Mouse (Mus musculus) heart, adult 2 months (tissue): ENCODE data around the gene Stab1. TPM values are rescaled to one million over a fixed set of nuclear protein-coding genes. Genes with fewer than 3 reads are reported as not detected.

ENCODE experiments used
- DNase-seq, 2 experiments: peaks; one replicate each; pipeline ENCODE4 v3.0.0; 2021
- H3K27ac ChIP-seq: fragments of 200-600 bp; 2 replicates; pipeline ENCODE4 v1.8.1; 2022
- H3K27me3 ChIP-seq: fragments of 200-500 bp; 2 replicates; pipeline ENCODE4 v1.6.1; 2012; ENCODE audit warnings: mild to moderate bottlenecking, low read length, inconsistent platforms, mixed read lengths; ENCODE audit not compliant: control insufficient read depth, insufficient read depth
- H3K36me3 ChIP-seq: fragments of 200-500 bp; 2 replicates; pipeline ENCODE4 v1.6.1; 2012; ENCODE audit warnings: low read length, inconsistent platforms; ENCODE audit not compliant: control insufficient read depth, insufficient read depth
- H3K4me1 ChIP-seq: fragments of 200-500 bp; 2 replicates; pipeline ENCODE4 v1.6.1; 2011; ENCODE audit warnings: low read length; ENCODE audit not compliant: control insufficient read depth, insufficient read depth
- H3K4me3 ChIP-seq: fragments of 200-600 bp; 2 replicates; pipeline ENCODE4 v1.8.1; 2022
- H3K79me2 ChIP-seq: fragments of 200-500 bp; replicated peaks from 2 replicates; pipeline ENCODE4 v1.6.1; 2012; ENCODE audit warnings: mild to moderate bottlenecking, inconsistent platforms, low read length, moderate library complexity, mixed read lengths; ENCODE audit not compliant: control insufficient read depth, insufficient read depth
- H3K9ac ChIP-seq: fragments of 200-500 bp; 2 replicates; pipeline ENCODE4 v1.6.1; 2012; ENCODE audit warnings: low read depth, mild to moderate bottlenecking, control low read depth, inconsistent platforms, low read length, mixed read lengths
- CTCF ChIP-seq: fragments of 200-600 bp; IDR thresholded peaks from 2 replicates; pipeline ENCODE4 v1.8.1; 2022; ENCODE audit warnings: antibody characterized with exemption, mild to moderate bottlenecking, moderate library complexity
- EP300 ChIP-seq: fragments of 200-500 bp; IDR thresholded peaks from 2 replicates; pipeline ENCODE4 v1.6.1; 2011; ENCODE audit warnings: low read depth, low read length, control low read depth; ENCODE audit not compliant: insufficient read depth
- POLR2A ChIP-seq: fragments of 200-500 bp; IDR thresholded peaks from 2 replicates; pipeline ENCODE4 v1.6.1; 2011; ENCODE audit warnings: mild to moderate bottlenecking, low read depth, low read length, control low read depth; ENCODE audit not compliant: insufficient read depth
- WGBS: fragments of 180-500 bp; shearing (Covaris S2); methylation state at CpG from one replicate; pipeline ENCODE4 v1.1.7; 2018; 5-methylcytosine and 5-hydroxymethylcytosine counted together
- intact Hi-C: fragments of 180-260 bp; cut with DNase I; formaldehyde crosslinking; loops from one replicate; pipeline ENCODE4 v1.15.1; 2025
- long read RNA-seq: library from polyadenylated mRNA; stranded (forward); transcript quantifications from one replicate; pipeline ENCODE4 v2.0.0, GENCODE M21; 2021
- polyA plus RNA-seq: library from polyadenylated mRNA; depleted of rRNA; stranded (reverse); fragments of >200 nt; gene quantifications from 2 replicates; pipeline ENCODE4 v1.2.3, GENCODE M21; 2012; rRNA removed
- total RNA-seq, 2 experiments: library from RNA; stranded (reverse); gene quantifications; 2 replicates each; pipeline ENCODE4 v1.2.3; 2021

The Stab1 gene
- total RNA-seq (10 to 100 TPM; 64.2 to 65.0 TPM), polyA plus RNA-seq (77.0 and 90.8 TPM in 2 replicates)
- long read RNA-seq, full-length matches to known transcripts: 4 of 22 reads
- long read RNA-seq, partial matches to known transcripts: 13 of 22 reads
- long read RNA-seq, other reads (novel, unspliced or antisense): 5 of 22 reads

- Histone ChIP-seq H3K27me3 (no peaks in the 10 kb centered on the region), H3K4me3 (peak within 1 kb of the TSS; percentile 51), H3K4me1 (peaks cover 11% of the 10 kb centered on the region), H3K9ac (peak within 1 kb of the TSS; percentile 77), H3K79me2 (no peaks in the 10 kb centered on the region), H3K36me3 (peaks cover 3% of the 10 kb centered on the region; the same call in 1 of the 2 replicates), H3K27ac (peak within 1 kb of the TSS; percentile 83)
- peak; percentile 76 to 77 for DNase-seq
- intact Hi-C loops: loop anchor here (2.0 kb wide), 1 partner anchor 26 kb away; no protein-coding TSS in a partner anchor
- 24% methylated on average over 10 of the region's 10 CpGs for WGBS
- TF ChIP-seq EP300 (peak; percentile 87; the same call in 1 of the 2 replicates), CTCF (no peak), POLR2A (peak; percentile 86)
Observed at GRCm38 (mm10) chr14:31168425-31168824, at the start of gene Stab1. Gene Stab1 (minus strand): TSS chr14:31168641.

GRCm38 (mm10) chr14:31217666-31218065, 49.2 kb upstream of the Stab1 start, which contains the start of gene Sema3g:
Gene Sema3g (plus strand): TSS chr14:31217860.
- Histone ChIP-seq H3K4me3 (peak within 1 kb of the TSS; percentile 20), H3K27ac (peak within 1 kb of the TSS; percentile 67), H3K27me3 (no peaks in the 10 kb centered on the region), H3K79me2 (no peaks in the 10 kb centered on the region), H3K9ac (peak within 1 kb of the TSS; percentile 46), H3K4me1 (peaks cover 7% of the 10 kb centered on the region), H3K36me3 (no peaks in the 10 kb centered on the region)
- peak; percentile 63 to 73 for DNase-seq
- WGBS: 9% methylated on average over 11 of the region's 11 CpGs
- TF ChIP-seq CTCF (peak; percentile 85), EP300 (peak; percentile 53; the same call in 1 of the 2 replicates), POLR2A (peak; percentile 73)
- intact Hi-C loops: loop anchor here (1.0 to 2.0 kb wide), 2 partner anchors 16 to 33 kb away; partner anchors contain the start of genes Bap1 and Phf7

GRCm38 (mm10) chr14:31216846-31217245, 48.4 kb upstream of the Stab1 start, which contains the start of gene Nisch:
Gene Nisch (minus strand): TSS chr14:31216946.
- Histone ChIP-seq H3K27ac (peak within 1 kb of the TSS; percentile 67), H3K9ac (peak within 1 kb of the TSS; percentile 46), H3K79me2 (no peaks in the 10 kb centered on the region), H3K27me3 (no peaks in the 10 kb centered on the region), H3K4me3 (peak within 1 kb of the TSS; percentile 20), H3K4me1 (peaks cover 7% of the 10 kb centered on the region), H3K36me3 (no peaks in the 10 kb centered on the region)
- 72% methylated on average over 2 of the region's 2 CpGs for WGBS
- intact Hi-C loops: loop anchor here (1.0 to 2.0 kb wide), 2 partner anchors 16 to 34 kb away; partner anchors contain the start of genes Bap1 and Phf7
- DNase-seq: no peak
- TF ChIP-seq EP300: no peak
- TF ChIP-seq CTCF: no peak
- TF ChIP-seq POLR2A: no peak

GRCm38 (mm10) chr14:31215157-31216002, 46.9 kb upstream of the Stab1 start:
- H3K79me2 ChIP-seq: no peaks in the 10 kb centered on the region
- WGBS: 29% methylated on average over 15 of the region's 15 CpGs

GRCm38 (mm10) chr14:31214684-31215083, 46.2 kb upstream of the Stab1 start:
- 70% methylated on average over 3 of the region's 3 CpGs for WGBS

More at GRCm38 (mm10) chr14:31215157-31216002, 46.9 kb upstream of the Stab1 start:
- peak; percentile 67 for DNase-seq
- Histone ChIP-seq H3K36me3 (no peaks in the 10 kb centered on the region), H3K9ac (peak overlapping the region; percentile 15; the same call in 1 of the 2 replicates), H3K27ac (0 out of 2 replicates have a peak overlapping the region, but pooled peaks have one; percentile 28), H3K4me3 (no peak overlapping the region), H3K27me3 (no peaks in the 10 kb centered on the region), H3K4me1 (peaks cover 7% of the 10 kb centered on the region)
- intact Hi-C loops: loop anchor here (2.0 kb wide), 1 partner anchor 35 kb away; the partner anchor contains the start of genes Bap1 and Phf7
- TF ChIP-seq POLR2A (0 out of 2 replicates have a peak, but pooled peaks have one; percentile 27), CTCF (peak; percentile 90), EP300 (peak; percentile 95)

More at GRCm38 (mm10) chr14:31214684-31215083, 46.2 kb upstream of the Stab1 start:
- Histone ChIP-seq H3K27me3 (no peaks in the 10 kb centered on the region), H3K9ac (no peak overlapping the region), H3K4me3 (no peak overlapping the region), H3K27ac (no peak overlapping the region), H3K36me3 (no peaks in the 10 kb centered on the region), H3K79me2 (no peaks in the 10 kb centered on the region), H3K4me1 (peaks cover 7% of the 10 kb centered on the region)
- no peak for DNase-seq
- TF ChIP-seq EP300 (no peak), CTCF (no peak), POLR2A (0 out of 2 replicates have a peak, but pooled peaks have one; percentile 33)
- intact Hi-C loops: no loop called here
